Mouse (Mus musculus): ENCODE results near the gene Tubgcp6. TPM values are rescaled to one million over a fixed set of nuclear protein-coding genes. Genes with fewer than 3 reads are reported as not detected.

The Tubgcp6 gene
- polyA plus RNA-seq, 2 experiments, result 6.3 to 12.0 TPM

- no peaks in the 10 kb centered on the region for H3K27me3 ChIP-seq (ENCODE audit: control insufficient read depth, insufficient read depth, low read length)
- no peak for TF ChIP-seq EP300 (IDR thresholded peaks at IDR 0.05; ENCODE audit: low read depth)
- TF ChIP-seq CTCF (IDR thresholded peaks at IDR 0.05; ENCODE audit: low read depth), result no peak
- no peak for DNase-seq (ENCODE audit: low read depth in 3 of 3, low spot score in 3 of 3)
- no peak overlapping the region for H3K27ac ChIP-seq
- H3K4me3 ChIP-seq (ENCODE audit: insufficient read depth in 1 of 2, low read depth in 2 of 2, low read length in 2 of 2), result no peak overlapping the region
- no peaks in the 10 kb centered on the region for H3K9me3 ChIP-seq (ENCODE audit: control insufficient read depth, low read length)
- H3K4me2 ChIP-seq (ENCODE audit: low read depth), result no peak overlapping the region
- H3K4me1 ChIP-seq (replicated peaks; ENCODE audit: control insufficient read depth in 2 of 2, insufficient read depth in 2 of 2, low read length in 1 of 2), result peaks cover 19 to 23% of the 10 kb centered on the region in 2 experiments
- no peak overlapping the region for H3K9ac ChIP-seq (replicated peaks)
- no peak for ATAC-seq (ENCODE audit: insufficient read depth)
- H3K36me3 ChIP-seq (replicated peaks; ENCODE audit: control insufficient read depth, insufficient read depth, low read depth), result peaks cover 1% of the 10 kb centered on the region
- 78% methylated on average over 9 of the region's 9 CpGs for WGBS (ENCODE audit: insufficient replicate concordance)
Observed at GRCm38 (mm10) chr15:89125351-89125750, 2.4 kb upstream of the Tubgcp6 start.

GRCm38 (mm10) chr15:89124312-89124711 lies 1.4 kb upstream of the Tubgcp6 start:
- TF ChIP-seq EP300 (IDR thresholded peaks at IDR 0.05; ENCODE audit: low read depth) (no peak), CTCF (IDR thresholded peaks at IDR 0.05; ENCODE audit: low read depth) (no peak)
- no peak overlapping the region for H3K27ac ChIP-seq
- H3K4me1 ChIP-seq (replicated peaks; ENCODE audit: control insufficient read depth in 2 of 2, insufficient read depth in 2 of 2, low read length in 1 of 2), result peaks cover 19 to 26% of the 10 kb centered on the region in 2 experiments
- no peaks in the 10 kb centered on the region for H3K27me3 ChIP-seq (ENCODE audit: control insufficient read depth, insufficient read depth, low read length)
- H3K9ac ChIP-seq (replicated peaks), result no peak overlapping the region
- ATAC-seq (ENCODE audit: insufficient read depth) (no peak), DNase-seq (ENCODE audit: low read depth in 3 of 3, low spot score in 3 of 3) (no peak)
- 79% methylated on average over 3 of the region's 3 CpGs for WGBS (ENCODE audit: insufficient replicate concordance)
- no peak overlapping the region for H3K4me2 ChIP-seq (ENCODE audit: low read depth)
- H3K36me3 ChIP-seq (replicated peaks; ENCODE audit: control insufficient read depth, insufficient read depth, low read depth), result peaks cover 4% of the 10 kb centered on the region
- H3K4me3 ChIP-seq (ENCODE audit: insufficient read depth in 1 of 2, low read depth in 2 of 2, low read length in 2 of 2), result no peak overlapping the region
- H3K9me3 ChIP-seq (ENCODE audit: control insufficient read depth, low read length), result no peaks in the 10 kb centered on the region

GRCm38 (mm10) chr15:89123595-89123994 lies 683 bp upstream of the Tubgcp6 start:
- H3K9ac ChIP-seq (replicated peaks), result peak overlapping the region; percentile 89
- peak overlapping the region; percentile 90 to 95 for H3K4me3 ChIP-seq (ENCODE audit: insufficient read depth in 1 of 2, low read depth in 2 of 2, low read length in 2 of 2)
- H3K27me3 ChIP-seq (ENCODE audit: control insufficient read depth, insufficient read depth, low read length), result no peaks in the 10 kb centered on the region
- WGBS (ENCODE audit: insufficient replicate concordance), result 45% methylated on average over 11 of the region's 11 CpGs
- H3K4me1 ChIP-seq (replicated peaks; ENCODE audit: control insufficient read depth in 2 of 2, insufficient read depth in 2 of 2, low read length in 1 of 2), result peaks cover 16 to 21% of the 10 kb centered on the region in 2 experiments
- no peak for ATAC-seq (ENCODE audit: insufficient read depth)
- H3K27ac ChIP-seq, result peak overlapping the region; percentile 59
- no peak for TF ChIP-seq EP300 (IDR thresholded peaks at IDR 0.05; ENCODE audit: low read depth)
- peak; percentile 56 for TF ChIP-seq CTCF (IDR thresholded peaks at IDR 0.05; ENCODE audit: low read depth)
- DNase-seq (ENCODE audit: low read depth in 3 of 3, low spot score in 3 of 3), result no peak
- peaks cover 8% of the 10 kb centered on the region for H3K36me3 ChIP-seq (replicated peaks; ENCODE audit: control insufficient read depth, insufficient read depth, low read depth)
- peak overlapping the region; percentile 91 for H3K4me2 ChIP-seq (ENCODE audit: low read depth)
- H3K9me3 ChIP-seq (ENCODE audit: control insufficient read depth, low read length), result no peaks in the 10 kb centered on the region

- Histone ChIP-seq H3K9ac (replicated peaks) (no peak overlapping the region), H3K9me3 (ENCODE audit: control insufficient read depth, low read length) (no peaks in the 10 kb centered on the region), H3K36me3 (replicated peaks; ENCODE audit: control insufficient read depth, insufficient read depth, low read depth) (peaks cover 33% of the 10 kb centered on the region), H3K4me3 (ENCODE audit: insufficient read depth in 1 of 2, low read depth in 2 of 2, low read length in 2 of 2) (no peak overlapping the region), H3K27ac (no peak overlapping the region), H3K27me3 (ENCODE audit: control insufficient read depth, insufficient read depth, low read length) (no peaks in the 10 kb centered on the region), H3K4me1 (replicated peaks; ENCODE audit: control insufficient read depth in 2 of 2, insufficient read depth in 2 of 2, low read length in 1 of 2) (peaks cover 4 to 14% of the 10 kb centered on the region in 2 experiments; a peak in 3 of 4 replicates), H3K4me2 (ENCODE audit: low read depth) (no peak overlapping the region)
- DNase-seq (ENCODE audit: low read depth in 3 of 3, low spot score in 3 of 3), result no peak
- no peak for ATAC-seq (ENCODE audit: insufficient read depth)
- TF ChIP-seq EP300 (IDR thresholded peaks at IDR 0.05; ENCODE audit: low read depth) (no peak), CTCF (IDR thresholded peaks at IDR 0.05; ENCODE audit: low read depth) (peak; percentile 31; the same call in 1 of the 2 replicates)
Observed at GRCm38 (mm10) chr15:89118007-89118406, 4.9 kb downstream of the Tubgcp6 start.

- H3K36me3 ChIP-seq (replicated peaks; ENCODE audit: control insufficient read depth, insufficient read depth, low read depth), result peaks cover 49% of the 10 kb centered on the region
- DNase-seq (ENCODE audit: low read depth in 3 of 3, low spot score in 3 of 3) (no peak), ATAC-seq (ENCODE audit: insufficient read depth) (no peak)
- no peak overlapping the region for H3K4me3 ChIP-seq (ENCODE audit: insufficient read depth in 1 of 2, low read depth in 2 of 2, low read length in 2 of 2)
- H3K4me2 ChIP-seq (ENCODE audit: low read depth), result no peak overlapping the region
- no peaks in the 10 kb centered on the region for H3K27me3 ChIP-seq (ENCODE audit: control insufficient read depth, insufficient read depth, low read length)
- H3K9me3 ChIP-seq (ENCODE audit: control insufficient read depth, low read length), result no peaks in the 10 kb centered on the region
- H3K27ac ChIP-seq, result no peak overlapping the region
- no peaks in the 10 kb centered on the region for H3K4me1 ChIP-seq (replicated peaks; ENCODE audit: control insufficient read depth in 2 of 2, insufficient read depth in 2 of 2, low read length in 1 of 2)
- TF ChIP-seq EP300 (IDR thresholded peaks at IDR 0.05; ENCODE audit: low read depth), result no peak
- TF ChIP-seq CTCF (IDR thresholded peaks at IDR 0.05; ENCODE audit: low read depth), result no peak
- H3K9ac ChIP-seq (replicated peaks), result no peak overlapping the region
- 72% methylated on average over 9 of the region's 9 CpGs for WGBS (ENCODE audit: insufficient replicate concordance)
Observed at GRCm38 (mm10) chr15:89110147-89110546, 12.8 kb downstream of the Tubgcp6 start.

All from liver, embryonic 14.5 days (tissue).